Mouse (Mus musculus) ovary, adult 18-20 months (tissue): ENCODE data around the gene Gadd45gip1.
"Not testable (repeated sequence)": the region's sequence is repeated elsewhere in the genome, so short reads cannot be mapped to it uniquely, and the experiment has no call there.

ENCODE experiments used
- DNase-seq: peaks from one replicate; pipeline ENCODE4 v3.0.0; 2022; ENCODE audit warnings: low spot score, mixed read lengths

Gene Gadd45gip1

DNA sequence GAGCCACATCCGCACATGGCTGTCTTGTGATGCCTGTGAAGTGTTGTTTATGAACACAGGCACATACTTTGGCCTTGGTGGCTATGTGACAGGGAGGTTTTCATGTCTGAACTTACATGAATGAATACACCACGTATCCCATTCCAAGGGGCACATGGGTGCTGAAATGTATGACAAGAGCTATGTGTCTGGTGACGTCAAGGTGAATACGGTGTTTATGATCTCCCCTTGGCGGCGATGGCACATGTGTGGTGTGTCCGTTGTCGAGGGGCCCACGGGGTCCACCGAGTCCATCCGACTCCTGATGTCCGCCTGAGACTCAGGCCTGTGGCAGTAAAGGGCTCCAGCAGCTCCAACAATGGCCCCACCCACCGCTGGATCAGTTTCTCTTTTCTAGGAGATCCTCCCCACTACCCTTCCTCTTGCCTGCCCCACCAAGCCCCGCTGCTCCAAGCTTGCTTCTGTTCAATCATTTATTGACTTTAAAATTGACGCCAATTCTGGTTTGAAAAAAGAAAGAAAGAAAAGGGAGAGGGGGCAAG lies 34.0 kb upstream of the Gadd45gip1 start:
- no peak for DNase-seq

DNA sequence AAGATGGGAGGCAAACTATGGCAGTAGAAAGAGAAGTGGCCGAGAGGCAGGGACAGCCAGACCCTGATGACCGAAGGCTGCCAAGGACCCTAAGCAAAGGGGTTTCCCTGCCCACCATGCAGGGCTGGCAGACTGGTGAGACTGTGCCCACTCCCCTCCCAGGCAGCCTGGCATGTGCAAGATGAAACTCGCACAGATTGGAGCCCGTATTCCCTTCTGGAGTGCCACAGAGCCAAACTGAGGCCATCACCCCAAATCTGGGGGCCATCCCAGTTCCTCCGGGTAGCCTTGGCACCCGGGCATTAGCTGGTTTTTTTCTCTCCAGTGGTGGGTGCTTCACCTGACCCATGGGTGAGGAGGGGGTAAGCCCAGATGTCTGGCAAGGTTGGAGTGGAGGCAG lies 33.4 kb upstream of the Gadd45gip1 start:
- DNase-seq: no peak

DNA sequence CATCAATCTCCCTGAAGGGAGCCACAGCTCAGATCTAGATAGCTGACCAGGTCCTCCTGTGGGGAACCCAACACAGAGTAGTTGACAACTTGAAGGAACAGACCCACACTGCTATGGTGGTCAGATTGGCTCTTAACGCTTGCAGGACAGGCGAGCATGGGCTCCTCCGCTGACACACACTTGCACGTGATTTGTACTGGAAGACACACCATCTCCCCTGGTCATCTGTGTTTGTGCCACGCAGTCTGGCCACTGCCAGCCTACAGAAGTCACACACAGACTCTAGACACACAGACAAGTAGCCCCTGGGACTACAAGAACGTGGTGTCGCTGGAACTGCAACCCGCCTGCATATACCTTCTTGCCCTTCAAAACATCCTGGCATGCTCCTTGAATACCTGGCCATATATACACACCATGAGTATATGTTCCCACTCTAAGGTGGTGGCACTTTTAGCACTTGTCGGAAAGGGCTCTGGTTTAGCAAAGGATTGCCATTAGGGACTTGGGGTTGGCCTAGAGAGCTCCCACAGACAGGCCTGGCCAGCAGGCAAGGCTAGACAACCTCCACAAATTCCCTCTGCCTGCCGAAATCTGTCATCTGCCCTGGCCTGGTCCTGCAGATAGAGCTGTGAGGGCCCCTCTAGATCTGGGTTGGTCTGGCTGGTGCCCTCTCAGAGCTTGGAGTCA lies 32.7 kb upstream of the Gadd45gip1 start:
- no peak for DNase-seq

DNA sequence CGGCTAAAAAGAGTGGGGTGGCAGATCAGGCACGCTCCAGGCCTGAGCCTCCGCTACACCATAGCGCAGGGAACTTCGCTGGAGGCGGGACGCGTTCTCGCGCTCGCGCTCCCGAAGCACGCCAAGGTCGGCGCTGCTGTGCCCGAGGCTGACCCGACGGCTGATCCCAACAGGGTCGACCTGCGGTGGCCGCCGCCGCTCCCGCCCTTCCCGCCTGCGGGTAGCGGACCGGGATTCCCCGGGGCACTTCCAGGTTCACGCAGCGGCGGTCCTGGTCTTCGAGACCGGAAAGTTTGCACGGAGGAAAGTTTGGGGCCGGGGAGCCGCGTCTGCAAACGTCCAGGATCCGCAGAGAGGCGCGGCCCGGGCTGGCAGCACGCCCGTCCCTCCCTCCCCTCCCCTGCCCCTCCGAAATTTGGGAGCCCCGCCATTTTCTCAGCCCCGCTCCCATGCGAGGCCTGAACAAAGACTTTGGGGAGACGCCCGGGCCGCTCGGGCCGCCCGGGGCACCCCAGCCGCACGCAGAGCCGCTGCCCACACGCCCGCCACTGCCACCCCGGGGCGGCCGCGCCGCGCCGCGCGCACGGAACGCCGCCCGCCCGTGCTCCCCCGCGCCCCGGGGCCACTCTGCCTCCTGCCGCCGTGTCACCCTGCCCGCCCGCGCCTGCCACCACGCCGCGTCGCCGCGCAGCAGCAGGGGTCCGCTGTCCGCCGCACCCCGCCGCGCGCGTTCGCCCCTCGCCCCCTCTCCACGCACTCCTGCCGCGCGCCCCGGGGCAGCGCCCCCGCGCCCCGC lies 32.0 kb upstream of the Gadd45gip1 start:
- DNase-seq: peak; percentile 57

DNA sequence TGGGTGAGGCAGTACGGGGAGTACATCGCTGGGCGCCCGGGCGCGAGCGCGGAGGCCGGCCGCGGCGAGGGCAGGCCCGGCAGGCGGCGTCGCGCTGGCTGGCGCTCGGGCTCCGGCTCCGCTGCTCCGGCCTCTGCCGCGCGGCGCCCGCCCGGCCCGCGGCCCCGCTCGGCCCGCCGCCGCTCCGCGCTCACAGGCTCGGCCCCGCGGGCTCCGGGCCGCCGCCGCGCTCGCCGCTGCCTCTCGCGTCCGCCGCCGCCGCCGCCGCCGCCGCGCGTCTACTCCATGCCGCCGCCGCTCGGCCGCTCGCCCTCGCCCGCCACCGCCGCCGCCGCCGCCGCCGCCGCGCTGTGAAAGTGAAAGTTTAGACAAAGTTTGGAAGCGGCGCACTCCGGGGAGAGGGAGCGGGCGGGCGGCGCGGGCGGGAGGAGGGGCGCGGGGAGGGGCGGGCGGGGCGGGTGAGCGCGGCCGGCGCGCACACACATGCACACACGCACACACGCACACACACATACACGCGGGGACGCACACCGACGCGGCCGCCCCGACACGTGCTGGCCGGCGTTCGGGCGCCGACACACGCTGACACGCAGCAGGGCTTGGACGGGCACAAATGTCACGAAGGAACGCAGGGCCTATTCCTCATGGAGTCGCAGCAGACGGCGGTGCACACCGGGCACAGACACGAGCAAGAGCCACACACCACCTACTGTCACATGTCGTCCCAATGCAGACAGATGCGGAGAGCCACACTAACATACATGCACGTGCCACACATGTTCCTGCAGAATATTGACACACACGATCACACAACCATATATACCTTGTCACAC lies 31.1 kb upstream of the Gadd45gip1 start, which contains the start of gene Nfix:
Nfix (minus strand) TSS at position 346 of the 833 bp plus-strand sequence.
- peak; percentile 52 for DNase-seq

DNA sequence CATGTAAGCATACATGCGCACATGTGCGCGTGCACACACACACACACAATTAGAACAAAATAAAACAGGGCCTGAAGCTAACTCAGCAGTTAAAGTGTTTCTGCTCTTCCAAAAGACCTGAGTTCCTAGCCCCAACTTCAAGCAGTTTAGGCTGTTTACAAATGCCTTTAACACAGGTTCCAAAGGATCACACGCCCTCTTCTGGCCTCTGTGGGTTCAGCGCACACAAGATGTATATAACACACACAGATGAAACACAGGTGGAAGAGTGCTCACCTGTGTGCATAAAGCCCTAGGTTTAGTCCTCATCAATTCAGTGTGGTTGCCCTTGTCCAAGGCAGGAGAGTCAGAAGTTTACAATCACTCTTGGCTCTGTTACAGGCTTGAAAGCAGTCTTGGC lies 25.3 kb upstream of the Gadd45gip1 start:
- DNase-seq: no peak

DNA sequence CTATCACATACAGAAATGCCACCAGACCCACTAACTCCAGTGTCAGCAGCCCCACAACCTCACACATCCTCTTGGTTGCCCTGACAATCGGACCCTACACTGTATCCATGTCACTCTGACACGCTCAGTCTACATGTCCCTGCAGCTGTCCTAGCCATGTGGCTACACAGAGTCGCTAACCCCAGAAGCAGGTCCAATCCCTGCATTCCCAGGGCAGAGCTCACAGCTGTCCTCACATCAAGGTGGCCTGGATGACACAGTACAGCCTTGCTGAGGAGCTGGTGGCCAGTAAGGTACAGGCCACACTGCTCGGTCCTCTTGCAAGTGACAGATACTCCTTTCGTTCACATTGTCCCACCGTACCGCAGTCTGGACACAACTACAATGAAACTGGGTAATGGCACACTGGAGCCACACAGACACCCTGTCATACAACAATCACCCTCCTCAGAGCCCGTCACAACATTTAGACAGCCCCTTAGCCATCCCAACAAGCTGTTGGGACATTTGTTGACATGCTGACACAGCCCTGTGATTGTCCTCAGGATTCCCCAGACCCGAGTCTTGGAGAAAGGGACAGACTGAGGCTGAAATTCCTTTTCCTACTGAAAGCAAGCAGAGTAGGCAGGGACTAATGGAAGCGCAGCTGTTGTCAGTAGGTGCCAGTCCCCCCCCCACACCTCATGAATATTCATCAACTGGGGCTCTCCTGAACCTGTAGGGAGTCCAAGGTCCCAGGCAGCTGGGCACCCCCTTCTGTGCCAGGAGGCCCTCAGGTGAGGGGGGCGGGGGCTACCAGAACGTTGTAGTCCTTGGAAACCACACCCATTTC lies 22.0 kb upstream of the Gadd45gip1 start:
- DNase-seq: no peak

DNA sequence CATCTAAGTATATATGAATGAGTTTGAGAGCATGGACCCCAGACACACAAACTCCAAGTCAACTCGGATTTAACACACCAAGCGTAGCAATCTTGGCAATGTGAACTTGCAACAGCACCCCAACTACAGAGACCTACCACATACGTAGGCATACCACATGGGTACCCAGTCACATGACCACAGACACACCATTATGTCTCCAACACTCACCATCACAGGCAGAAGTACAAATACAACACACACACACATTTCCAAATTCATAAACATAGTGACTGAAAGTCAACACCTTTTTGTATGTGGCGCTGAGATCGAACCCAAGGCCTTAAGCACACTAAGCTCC lies 21.4 kb upstream of the Gadd45gip1 start:
- DNase-seq: no peak

DNA sequence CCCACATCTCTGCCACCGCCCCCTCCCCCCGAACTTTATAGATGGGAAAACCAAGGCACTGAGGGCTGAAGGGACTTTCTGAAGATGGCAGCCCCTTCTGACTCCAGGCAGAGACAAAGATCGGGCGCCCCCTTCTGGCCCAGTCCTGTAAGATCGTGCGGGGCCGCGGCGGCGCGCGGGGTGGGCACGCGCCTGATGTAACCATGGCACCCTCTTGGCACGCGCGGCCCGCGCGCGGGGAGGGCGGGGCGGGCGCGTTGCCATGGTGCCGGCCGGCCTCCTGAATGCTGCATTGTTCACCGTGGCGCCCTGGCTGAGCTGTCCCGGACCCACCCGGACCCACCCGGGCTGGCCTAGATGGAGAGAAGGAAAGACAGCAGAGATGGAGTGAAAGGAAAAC lies 20.4 kb upstream of the Gadd45gip1 start:
- peak; percentile 84 for DNase-seq

DNA sequence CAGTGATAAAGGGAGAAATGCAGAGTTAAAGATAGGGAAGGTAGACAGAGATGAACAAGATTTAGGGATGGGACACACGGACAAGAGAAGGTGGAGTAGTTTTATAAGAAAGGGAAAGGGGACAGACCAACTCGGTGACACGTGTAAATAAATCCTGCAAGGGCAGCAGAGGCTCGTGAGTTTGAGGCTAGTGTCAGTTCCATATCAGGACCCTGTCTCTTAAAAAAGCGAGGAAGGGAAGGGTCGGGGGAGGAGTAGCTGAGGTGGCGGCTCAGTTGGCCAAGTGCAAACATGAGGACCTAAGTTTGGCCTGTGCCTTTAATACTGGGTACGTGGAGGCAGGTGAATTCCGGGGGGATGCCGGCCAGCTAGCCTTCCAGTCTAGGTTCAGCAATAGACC lies 20.0 kb upstream of the Gadd45gip1 start:
- DNase-seq: no peak

DNA sequence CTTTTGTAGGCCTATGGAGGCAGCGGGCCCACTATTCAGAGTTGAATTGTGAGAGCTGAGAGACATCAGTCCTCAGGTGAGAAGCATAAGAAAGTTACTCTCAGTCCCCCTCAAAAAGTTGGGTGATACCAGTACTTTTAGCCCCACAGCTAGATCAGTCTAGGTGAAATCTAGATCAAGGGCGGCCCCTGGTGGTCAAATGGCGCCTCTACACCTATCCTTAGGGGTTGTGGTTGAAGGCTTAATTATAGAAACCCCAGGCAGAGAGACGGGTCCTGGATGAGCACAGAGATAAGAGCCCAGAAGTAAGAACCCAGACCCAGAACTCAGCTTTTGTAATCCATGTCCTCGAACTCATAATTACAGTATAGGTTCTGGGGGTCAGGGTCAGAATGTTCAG lies 18.3 kb upstream of the Gadd45gip1 start:
- no peak for DNase-seq

DNA sequence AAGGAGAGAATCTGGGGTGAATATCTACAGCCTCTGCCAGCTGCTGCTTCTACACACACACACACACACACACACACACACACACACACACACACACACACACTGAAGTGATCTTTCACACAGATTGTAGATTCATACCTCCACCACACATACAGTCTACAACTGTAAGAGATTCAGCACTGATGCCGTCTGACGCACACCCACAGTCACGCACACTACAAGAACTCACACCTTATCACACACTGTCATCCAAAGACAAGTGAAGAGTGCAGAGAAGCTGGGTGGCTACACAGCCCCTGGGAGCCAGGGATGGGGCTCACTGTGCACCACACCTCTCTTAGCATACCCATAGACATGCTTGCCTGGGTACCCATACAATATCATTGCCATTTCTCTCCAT lies 17.5 kb upstream of the Gadd45gip1 start:
- no peak for DNase-seq

DNA sequence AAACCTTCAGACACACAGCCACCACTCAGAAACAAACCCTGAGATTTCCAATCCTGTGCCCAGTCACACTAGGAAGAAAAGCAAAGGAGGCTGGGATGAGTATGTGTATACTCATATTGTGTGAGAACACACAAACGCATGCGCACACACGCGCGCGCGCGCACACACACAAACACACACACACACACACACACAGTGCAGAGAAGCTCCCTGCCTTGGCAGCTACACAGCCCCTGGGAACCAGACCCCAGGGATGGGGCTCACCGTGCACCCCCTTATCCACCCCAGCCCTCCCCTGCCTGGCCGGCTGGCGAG lies 17.1 kb upstream of the Gadd45gip1 start:
- no peak for DNase-seq

DNA sequence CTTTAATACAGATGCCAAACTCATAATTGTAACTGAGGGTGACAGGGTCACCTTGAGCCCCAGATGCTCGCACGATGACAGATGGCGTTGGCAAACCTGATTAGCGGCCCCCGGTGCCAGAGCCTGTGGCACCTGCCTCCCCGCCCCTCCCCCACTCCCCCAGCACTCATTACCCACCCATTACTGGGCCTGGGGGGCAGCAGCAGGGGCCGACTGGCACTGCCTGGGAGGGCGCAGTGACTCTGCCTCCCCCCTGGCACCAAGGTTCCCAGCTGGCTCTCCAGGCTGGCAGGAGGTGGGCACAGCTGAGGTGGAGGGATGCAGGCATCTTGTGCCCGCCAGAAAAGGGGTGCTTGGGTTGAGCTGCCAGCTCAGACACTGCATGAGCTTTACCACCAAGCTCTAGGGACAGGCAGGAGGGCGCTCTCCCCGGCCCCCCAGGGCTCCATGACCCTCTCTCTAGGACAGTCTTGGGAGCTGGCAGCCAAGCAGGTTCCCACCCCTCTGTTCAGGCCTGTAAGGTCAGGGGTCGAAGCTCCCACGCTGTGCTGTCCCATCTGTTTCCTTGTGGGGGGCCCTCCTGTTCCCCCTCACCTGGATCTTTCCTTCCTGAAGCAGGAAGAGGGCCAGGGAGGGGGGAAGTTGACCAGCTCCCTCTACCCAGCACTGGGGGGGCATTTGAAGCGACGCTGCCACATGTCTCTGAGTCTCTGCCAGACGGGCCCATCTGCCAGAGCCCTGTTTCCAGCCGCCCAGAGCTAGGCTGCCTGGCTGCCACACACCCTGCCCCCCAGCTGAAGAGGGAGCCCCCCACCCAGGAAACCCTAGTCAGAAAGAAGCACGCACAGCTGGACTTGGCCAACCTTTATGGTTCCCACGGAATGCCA lies 16.5 kb upstream of the Gadd45gip1 start:
- no peak for DNase-seq

DNA sequence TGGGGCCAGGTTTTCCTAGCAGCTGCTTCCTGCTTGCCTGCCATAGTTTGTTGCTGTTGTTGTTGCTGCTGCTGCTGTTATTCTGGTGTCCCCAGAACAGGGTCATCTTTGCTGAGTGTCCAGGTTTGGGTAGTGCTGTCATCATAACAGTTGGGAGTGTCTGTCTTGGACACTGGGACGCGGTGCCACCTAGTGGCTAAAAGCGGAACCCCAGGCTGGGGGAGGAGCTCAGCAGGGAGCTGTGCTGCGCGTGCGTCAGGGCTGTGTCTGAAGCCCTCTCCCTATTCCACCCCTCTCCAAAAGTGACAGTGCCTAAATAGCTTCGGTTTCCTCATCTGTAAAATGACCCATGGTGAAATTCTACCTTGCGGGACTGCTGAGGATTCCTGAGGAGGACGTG lies 15.8 kb upstream of the Gadd45gip1 start:
- peak; percentile 72 for DNase-seq

DNA sequence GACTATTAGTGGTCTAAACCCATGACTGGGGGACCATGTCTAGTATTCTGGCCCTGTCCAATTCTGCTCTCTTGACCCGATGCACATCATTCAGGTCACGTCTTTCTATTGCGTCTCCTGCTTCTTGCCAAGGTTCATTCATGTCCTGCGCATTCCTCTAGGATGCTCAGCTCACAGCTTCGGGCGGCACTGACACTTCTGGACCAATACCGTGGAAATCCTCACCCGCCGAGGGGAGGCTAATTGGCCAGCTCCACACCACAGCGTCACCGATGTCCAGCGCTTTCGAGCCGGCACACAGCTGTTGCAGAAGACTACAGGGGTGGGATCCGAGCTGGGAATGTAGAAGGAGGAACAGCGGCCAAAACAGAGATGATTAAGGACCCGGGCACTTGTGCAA lies 15.2 kb upstream of the Gadd45gip1 start:
- no peak for DNase-seq

DNA sequence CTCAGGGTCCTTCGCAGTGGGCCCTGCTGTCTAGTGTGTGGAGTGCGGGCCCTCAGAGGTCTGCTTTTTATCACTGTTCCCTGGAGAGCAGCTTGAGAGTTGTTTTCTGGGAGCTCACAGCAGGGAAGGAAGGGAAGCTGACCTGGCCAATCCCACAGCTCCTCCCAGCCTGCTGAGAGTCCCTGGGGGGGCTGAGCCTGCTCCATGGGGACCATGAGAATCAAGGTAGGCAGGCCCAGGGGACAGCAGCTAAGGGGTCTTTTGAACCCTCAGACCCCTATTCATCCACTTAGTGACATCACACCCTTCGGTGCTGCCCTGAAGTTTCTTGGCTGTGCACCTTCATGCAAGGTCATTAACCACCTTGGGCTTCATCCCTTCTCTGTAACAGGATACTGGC lies 8.6 kb upstream of the Gadd45gip1 start, which contains the start of gene Dand5:
Dand5 (minus strand) TSS at position 101 of the 400 bp plus-strand sequence.
- DNase-seq: no peak

DNA sequence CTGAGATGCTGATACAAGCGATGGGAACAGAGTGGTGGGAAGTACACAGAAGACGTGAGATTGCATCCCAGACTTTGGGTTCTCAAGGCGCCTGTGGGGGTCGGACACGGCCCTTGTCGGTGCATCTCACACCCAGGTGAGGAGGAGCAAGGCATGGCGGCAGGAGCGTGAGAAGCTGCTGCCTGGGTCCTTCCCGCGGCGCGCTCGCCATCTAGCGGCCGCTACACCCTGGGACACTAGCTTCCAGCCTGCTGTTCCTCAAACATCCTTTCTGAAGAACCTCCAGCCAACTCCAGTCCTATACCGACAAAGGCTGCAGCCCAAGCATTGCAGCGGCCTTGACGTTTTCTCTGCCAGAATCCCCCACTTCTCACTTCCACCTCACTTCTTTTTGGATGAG lies 7.7 kb upstream of the Gadd45gip1 start:
- DNase-seq: no peak

DNA sequence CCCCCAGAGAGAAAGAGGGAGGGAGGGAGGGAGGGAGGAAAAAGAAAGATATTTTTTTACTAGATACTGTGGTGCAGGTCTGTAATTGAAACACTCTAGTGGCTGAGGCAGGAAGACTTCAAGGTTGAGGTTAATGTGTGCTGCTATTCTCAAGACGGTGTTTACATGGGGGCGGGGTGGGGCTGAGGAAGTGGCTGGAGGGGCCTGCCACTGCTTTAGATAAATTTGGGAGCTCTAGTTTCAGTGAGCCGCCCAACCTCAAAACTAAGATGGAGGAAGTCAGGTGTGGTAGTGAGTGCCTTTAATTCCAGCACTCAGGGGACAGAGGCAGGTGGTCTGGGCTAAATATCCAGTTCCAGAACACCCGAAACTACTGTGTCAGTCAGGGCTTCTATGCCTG lies 5.7 kb upstream of the Gadd45gip1 start:
- no peak for DNase-seq

DNA sequence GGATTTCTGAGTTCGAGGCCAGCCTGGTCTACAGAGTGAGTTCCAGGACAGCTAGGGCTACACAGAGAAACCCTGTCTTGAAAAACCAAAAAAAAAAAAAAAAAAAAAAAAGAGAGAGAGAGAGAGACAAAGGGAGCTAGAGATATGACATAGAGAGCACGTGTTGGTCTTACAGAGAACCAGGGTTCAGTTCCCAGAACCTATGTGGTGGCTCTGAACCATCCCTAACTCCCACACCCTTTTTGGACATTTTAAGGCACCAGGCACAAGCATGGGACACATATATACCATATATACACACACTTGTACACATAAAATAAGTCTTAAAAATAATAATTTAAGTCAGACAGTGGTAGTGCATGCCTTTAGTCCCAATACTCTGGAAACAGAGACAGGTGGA lies 4.8 kb upstream of the Gadd45gip1 start:
- DNase-seq: not testable (repeated sequence)
